Mouse (Mus musculus): ENCODE data around the gene Txnrd1. TPM values are rescaled to one million over a fixed set of nuclear protein-coding genes. Genes with fewer than 3 reads are reported as not detected.

The Txnrd1 gene
- polyA plus RNA-seq, 1 experiment from 2014 or later = 98.3 TPM

DNA sequence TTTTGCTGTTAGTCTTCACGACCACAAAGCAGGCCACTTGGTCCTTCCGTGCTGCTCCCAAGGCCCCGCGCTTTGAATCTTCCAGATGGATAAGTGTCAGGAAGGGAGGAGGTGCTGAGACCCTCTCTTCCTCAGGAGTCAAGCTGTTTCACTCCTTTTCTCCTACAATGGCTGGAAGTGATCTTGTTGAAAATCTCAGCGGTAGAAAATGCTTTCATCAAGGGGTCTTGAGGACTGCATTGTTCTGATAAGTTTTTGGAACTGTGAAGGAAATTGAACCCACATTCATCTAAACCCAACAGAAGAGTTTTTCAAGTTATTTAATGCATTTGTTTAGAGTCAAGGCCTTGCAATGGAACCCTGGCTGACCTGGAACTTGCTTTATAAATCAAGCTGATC is 10.0 kb upstream of the Txnrd1 start:
- H3K9ac ChIP-seq (replicated peaks; ENCODE audit: low read depth, low read length) = no peak overlapping the region
- WGBS = 62% methylated on average over 5 of the region's 5 CpGs
- no peak for ATAC-seq (ENCODE audit: insufficient number of reproducible peaks, insufficient read depth, low FRiP score, low read depth)
- no peaks in the 10 kb centered on the region for H3K4me1 ChIP-seq (ENCODE audit: control insufficient read depth, insufficient read depth, low read length)
- H3K27ac ChIP-seq (ENCODE audit: low read length) = no peak overlapping the region
- no peaks in the 10 kb centered on the region for H3K27me3 ChIP-seq (ENCODE audit: control insufficient read depth, insufficient read depth, low read length)
- no peak overlapping the region for H3K4me2 ChIP-seq (replicated peaks; ENCODE audit: low read depth, low read length)
- no peaks in the 10 kb centered on the region for H3K9me3 ChIP-seq (ENCODE audit: control insufficient read depth, low read depth, low read length)
- no peak overlapping the region for H3K4me3 ChIP-seq (ENCODE audit: low read depth, low read length)
- H3K36me3 ChIP-seq (ENCODE audit: control insufficient read depth, insufficient read depth, low read length) = no peaks in the 10 kb centered on the region

DNA sequence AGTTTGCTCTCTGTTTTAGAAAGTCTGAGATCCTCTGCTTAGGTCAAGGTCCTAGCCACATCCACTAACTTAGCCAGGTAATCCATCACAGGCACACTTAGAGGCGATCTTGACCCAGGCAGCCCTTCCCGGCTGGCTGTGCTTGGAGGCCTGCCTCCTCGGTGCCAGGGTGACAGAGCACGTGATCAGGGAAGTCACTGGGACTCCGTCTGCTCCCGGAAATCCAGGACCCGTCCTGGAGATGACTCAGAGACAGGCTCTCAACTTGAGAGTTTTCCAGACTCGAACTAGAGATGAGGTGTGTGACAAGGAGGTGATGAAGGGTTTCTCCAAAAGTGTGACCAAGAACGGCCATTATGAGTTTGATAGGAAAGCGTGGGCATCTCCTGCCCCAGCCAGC is 9.2 kb upstream of the Txnrd1 start:
- no peak overlapping the region for H3K4me3 ChIP-seq (ENCODE audit: low read depth, low read length)
- no peaks in the 10 kb centered on the region for H3K27me3 ChIP-seq (ENCODE audit: control insufficient read depth, insufficient read depth, low read length)
- H3K27ac ChIP-seq (ENCODE audit: low read length) = no peak overlapping the region
- H3K36me3 ChIP-seq (ENCODE audit: control insufficient read depth, insufficient read depth, low read length) = no peaks in the 10 kb centered on the region
- H3K9ac ChIP-seq (replicated peaks; ENCODE audit: low read depth, low read length) = no peak overlapping the region
- 59% methylated on average over 10 of the region's 10 CpGs for WGBS
- no peak for ATAC-seq (ENCODE audit: insufficient number of reproducible peaks, insufficient read depth, low FRiP score, low read depth)
- H3K4me2 ChIP-seq (replicated peaks; ENCODE audit: low read depth, low read length) = no peak overlapping the region
- H3K9me3 ChIP-seq (ENCODE audit: control insufficient read depth, low read depth, low read length) = no peaks in the 10 kb centered on the region
- H3K4me1 ChIP-seq (ENCODE audit: control insufficient read depth, insufficient read depth, low read length) = no peaks in the 10 kb centered on the region

DNA sequence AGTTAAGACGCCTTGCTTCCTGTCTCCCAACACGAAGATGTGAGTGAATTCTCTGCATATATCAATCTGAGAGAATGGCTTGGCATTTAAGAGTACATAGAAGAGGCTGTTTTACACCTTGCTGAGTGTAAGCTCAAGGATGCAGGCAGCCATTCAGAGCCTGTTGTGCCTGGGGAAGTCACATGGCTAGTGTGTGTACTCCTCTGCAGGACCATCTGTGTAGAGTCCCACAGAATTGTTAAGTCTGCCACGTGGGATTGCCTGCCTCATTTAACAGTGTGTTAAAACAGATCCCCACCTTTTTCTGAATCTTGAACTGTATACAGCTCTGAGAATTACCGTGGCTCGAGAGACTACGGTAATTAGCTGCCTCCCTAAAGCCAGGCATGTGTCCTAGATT is 7.2 kb upstream of the Txnrd1 start:
- Histone ChIP-seq H3K9me3 (ENCODE audit: control insufficient read depth, low read depth, low read length) (no peaks in the 10 kb centered on the region), H3K4me2 (replicated peaks; ENCODE audit: low read depth, low read length) (no peak overlapping the region), H3K9ac (replicated peaks; ENCODE audit: low read depth, low read length) (no peak overlapping the region), H3K4me3 (ENCODE audit: low read depth, low read length) (no peak overlapping the region), H3K27me3 (ENCODE audit: control insufficient read depth, insufficient read depth, low read length) (no peaks in the 10 kb centered on the region), H3K36me3 (ENCODE audit: control insufficient read depth, insufficient read depth, low read length) (no peaks in the 10 kb centered on the region), H3K27ac (ENCODE audit: low read length) (no peak overlapping the region), H3K4me1 (ENCODE audit: control insufficient read depth, insufficient read depth, low read length) (no peaks in the 10 kb centered on the region)
- no peak for ATAC-seq (ENCODE audit: insufficient number of reproducible peaks, insufficient read depth, low FRiP score, low read depth)
- WGBS = 46% methylated on average over 6 of the region's 6 CpGs

DNA sequence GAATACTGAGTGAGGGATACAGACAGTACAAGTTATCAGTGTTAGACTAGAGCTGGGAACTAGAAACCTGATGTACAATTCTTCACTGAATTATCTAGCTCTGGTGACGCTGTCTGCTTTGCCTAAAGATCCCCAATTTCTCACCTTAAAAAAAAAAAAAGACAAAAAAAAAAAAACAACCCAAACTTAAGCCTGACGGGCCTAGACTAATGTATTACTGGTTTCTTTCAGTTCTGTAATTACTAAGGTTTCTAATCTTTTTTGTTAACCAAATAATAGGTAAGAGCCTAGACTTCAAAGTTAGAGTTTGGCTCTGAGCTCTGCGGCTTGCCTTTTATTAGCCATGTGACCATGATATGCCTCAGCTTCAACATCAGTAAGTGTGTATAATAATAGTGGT is 2.1 kb downstream of the Txnrd1 start:
- peaks cover 13% of the 10 kb centered on the region; the same call in 1 of the 2 replicates for H3K4me1 ChIP-seq (ENCODE audit: control insufficient read depth, insufficient read depth, low read length)
- 86% methylated on average over 3 of the region's 3 CpGs for WGBS

DNA sequence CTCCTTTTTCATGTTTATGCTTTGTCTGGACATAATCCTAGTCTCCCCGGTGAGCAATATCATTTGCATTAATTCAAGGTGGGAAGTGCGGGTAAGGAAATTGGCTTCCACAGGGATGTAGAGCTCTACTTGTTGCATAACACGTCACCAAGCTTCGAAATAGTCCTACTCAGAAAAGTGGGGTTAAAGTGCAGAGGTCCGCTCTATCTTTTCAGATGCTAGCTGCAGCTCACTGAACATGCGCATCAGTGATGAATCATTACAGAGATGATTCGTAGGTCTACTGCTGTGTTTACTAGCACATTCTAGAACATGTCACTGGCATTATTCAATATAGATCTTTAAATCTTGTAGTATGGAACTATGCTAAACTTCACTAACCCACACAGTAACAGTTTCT is 4.6 kb downstream of the Txnrd1 start:
- no peak overlapping the region for H3K4me2 ChIP-seq (replicated peaks; ENCODE audit: low read depth, low read length)
- WGBS = 81% methylated on average over 7 of the region's 7 CpGs
- no peak overlapping the region for H3K27ac ChIP-seq (ENCODE audit: low read length)
- H3K9me3 ChIP-seq (ENCODE audit: control insufficient read depth, low read depth, low read length) = no peaks in the 10 kb centered on the region
- no peaks in the 10 kb centered on the region for H3K27me3 ChIP-seq (ENCODE audit: control insufficient read depth, insufficient read depth, low read length)
- no peak overlapping the region for H3K9ac ChIP-seq (replicated peaks; ENCODE audit: low read depth, low read length)
- H3K4me1 ChIP-seq (ENCODE audit: control insufficient read depth, insufficient read depth, low read length) = peaks cover 13% of the 10 kb centered on the region; the same call in 1 of the 2 replicates
- no peak for ATAC-seq (ENCODE audit: insufficient number of reproducible peaks, insufficient read depth, low FRiP score, low read depth)
- H3K36me3 ChIP-seq (ENCODE audit: control insufficient read depth, insufficient read depth, low read length) = no peaks in the 10 kb centered on the region
- H3K4me3 ChIP-seq (ENCODE audit: low read depth, low read length) = no peak overlapping the region

More for the DNA sequence above, 2.1 kb downstream of the Txnrd1 start:
- no peak overlapping the region for H3K27ac ChIP-seq (ENCODE audit: low read length)
- H3K27me3 ChIP-seq (ENCODE audit: control insufficient read depth, insufficient read depth, low read length) = no peaks in the 10 kb centered on the region
- peaks cover 5% of the 10 kb centered on the region; the same call in 1 of the 2 replicates for H3K9me3 ChIP-seq (ENCODE audit: control insufficient read depth, low read depth, low read length)
- no peak overlapping the region for H3K9ac ChIP-seq (replicated peaks; ENCODE audit: low read depth, low read length)
- no peak overlapping the region for H3K4me3 ChIP-seq (ENCODE audit: low read depth, low read length)
- no peaks in the 10 kb centered on the region for H3K36me3 ChIP-seq (ENCODE audit: control insufficient read depth, insufficient read depth, low read length)
- no peak overlapping the region for H3K4me2 ChIP-seq (replicated peaks; ENCODE audit: low read depth, low read length)
- no peak for ATAC-seq (ENCODE audit: insufficient number of reproducible peaks, insufficient read depth, low FRiP score, low read depth)

DNA sequence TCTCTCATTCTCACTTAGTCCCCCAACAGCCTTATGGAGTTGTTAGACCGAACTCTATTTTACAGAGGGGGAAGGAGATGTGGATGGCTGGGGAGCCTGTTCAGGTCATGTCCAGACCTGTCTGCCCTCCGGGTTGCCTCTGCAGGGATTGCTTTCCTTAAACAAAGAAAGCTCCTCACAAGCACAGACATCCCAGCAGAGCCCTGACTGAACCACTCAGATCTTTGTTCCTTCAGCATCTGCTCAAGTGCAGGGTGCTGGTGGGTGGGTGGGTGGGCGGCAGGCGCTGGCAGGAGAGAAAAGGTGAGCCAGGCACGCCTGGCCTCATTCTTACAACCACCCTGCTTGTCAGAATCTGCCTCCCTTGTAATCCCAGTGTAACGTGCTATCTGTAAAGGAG is 10.3 kb downstream of the Txnrd1 start:
- Histone ChIP-seq H3K9me3 (ENCODE audit: control insufficient read depth, low read depth, low read length) (no peaks in the 10 kb centered on the region), H3K4me1 (ENCODE audit: control insufficient read depth, insufficient read depth, low read length) (no peaks in the 10 kb centered on the region), H3K27me3 (ENCODE audit: control insufficient read depth, insufficient read depth, low read length) (no peaks in the 10 kb centered on the region), H3K4me2 (replicated peaks; ENCODE audit: low read depth, low read length) (no peak overlapping the region), H3K4me3 (ENCODE audit: low read depth, low read length) (no peak overlapping the region), H3K9ac (replicated peaks; ENCODE audit: low read depth, low read length) (no peak overlapping the region), H3K27ac (ENCODE audit: low read length) (peak overlapping the region; percentile 41; the same call in 1 of the 2 replicates), H3K36me3 (ENCODE audit: control insufficient read depth, insufficient read depth, low read length) (no peaks in the 10 kb centered on the region)
- ATAC-seq (ENCODE audit: insufficient number of reproducible peaks, insufficient read depth, low FRiP score, low read depth) = 0 out of 2 replicates have a peak, but pooled peaks have one; percentile 51
- WGBS = 60% methylated on average over 6 of the region's 6 CpGs

DNA sequence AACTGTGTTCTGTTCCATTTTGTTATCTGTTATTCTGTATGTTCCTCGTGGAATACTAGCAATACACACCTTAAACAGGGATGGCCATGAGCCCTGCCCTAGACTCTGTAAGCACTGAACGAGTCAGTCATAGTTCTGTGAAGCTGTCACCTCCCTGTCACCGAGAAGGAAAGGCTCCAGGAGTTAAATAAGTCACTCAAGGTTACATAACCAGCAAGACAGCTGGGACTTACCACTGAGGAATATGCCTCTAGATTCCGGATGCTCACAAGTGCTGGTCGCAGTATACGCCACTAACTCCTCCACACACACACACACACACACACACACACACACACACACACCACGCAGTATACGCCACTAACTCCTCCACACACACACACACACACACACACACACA is 11.0 kb downstream of the Txnrd1 start:
- no peaks in the 10 kb centered on the region for H3K9me3 ChIP-seq (ENCODE audit: control insufficient read depth, low read depth, low read length)
- H3K4me1 ChIP-seq (ENCODE audit: control insufficient read depth, insufficient read depth, low read length) = no peaks in the 10 kb centered on the region
- H3K27me3 ChIP-seq (ENCODE audit: control insufficient read depth, insufficient read depth, low read length) = no peaks in the 10 kb centered on the region
- peak overlapping the region; percentile 41; the same call in 1 of the 2 replicates for H3K27ac ChIP-seq (ENCODE audit: low read length)
- H3K9ac ChIP-seq (replicated peaks; ENCODE audit: low read depth, low read length) = no peak overlapping the region
- 74% methylated on average over 8 of the region's 8 CpGs for WGBS
- no peak overlapping the region for H3K4me2 ChIP-seq (replicated peaks; ENCODE audit: low read depth, low read length)
- H3K36me3 ChIP-seq (ENCODE audit: control insufficient read depth, insufficient read depth, low read length) = no peaks in the 10 kb centered on the region
- no peak for ATAC-seq (ENCODE audit: insufficient number of reproducible peaks, insufficient read depth, low FRiP score, low read depth)
- H3K4me3 ChIP-seq (ENCODE audit: low read depth, low read length) = no peak overlapping the region

DNA sequence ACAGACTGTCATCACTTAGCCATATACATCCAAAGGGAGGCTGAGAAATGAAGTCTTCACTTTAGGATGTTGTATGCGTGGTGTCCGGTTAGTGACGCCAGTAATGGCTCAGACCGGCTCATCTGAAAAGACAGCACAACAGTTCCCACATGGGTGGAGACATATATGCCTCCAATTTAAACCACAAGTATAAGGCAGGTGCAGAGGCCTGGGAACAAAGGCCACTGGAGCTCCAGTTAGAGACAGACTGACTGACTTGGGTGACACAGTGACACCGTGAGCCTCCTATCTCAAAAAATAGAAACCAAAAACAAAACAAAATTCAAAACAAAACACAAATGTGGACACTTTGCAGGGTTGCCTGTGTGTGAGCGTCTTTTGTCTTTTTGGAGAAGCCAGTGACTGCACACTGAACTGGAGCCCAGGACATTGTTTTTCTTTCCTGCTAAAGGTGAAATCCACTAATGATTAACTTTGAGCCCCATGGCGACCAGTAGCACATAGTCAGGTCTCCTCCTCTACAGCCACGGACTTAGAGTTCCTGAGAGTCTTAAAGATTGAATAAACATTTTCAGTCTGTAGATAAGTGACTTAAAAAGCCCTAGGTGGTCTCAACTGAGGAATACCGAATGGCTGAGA is 14.2 kb downstream of the Txnrd1 start:
- H3K27me3 ChIP-seq (ENCODE audit: control insufficient read depth, insufficient read depth, low read length) = no peaks in the 10 kb centered on the region
- H3K4me3 ChIP-seq (ENCODE audit: low read depth, low read length) = no peak overlapping the region
- H3K36me3 ChIP-seq (ENCODE audit: control insufficient read depth, insufficient read depth, low read length) = no peaks in the 10 kb centered on the region
- 63% methylated on average over 9 of the region's 9 CpGs for WGBS
- no peak for ATAC-seq (ENCODE audit: insufficient number of reproducible peaks, insufficient read depth, low FRiP score, low read depth)
- H3K4me1 ChIP-seq (ENCODE audit: control insufficient read depth, insufficient read depth, low read length) = no peaks in the 10 kb centered on the region
- H3K9ac ChIP-seq (replicated peaks; ENCODE audit: low read depth, low read length) = no peak overlapping the region
- no peak overlapping the region for H3K27ac ChIP-seq (ENCODE audit: low read length)
- H3K9me3 ChIP-seq (ENCODE audit: control insufficient read depth, low read depth, low read length) = no peaks in the 10 kb centered on the region
- H3K4me2 ChIP-seq (replicated peaks; ENCODE audit: low read depth, low read length) = no peak overlapping the region

Measured in stomach, embryonic 14.5 days (tissue).